Mouse (Mus musculus) heart, adult 2 months (tissue): Measurements from ENCODE around the gene Tmem255a. TPM values are rescaled to one million over a fixed set of nuclear protein-coding genes. Genes with fewer than 3 reads are reported as not detected.

Experiments used
- DNase-seq, 2 experiments: peaks; one replicate each; pipeline ENCODE4 v3.0.0; 2021
- H3K27ac ChIP-seq: fragments of 200-600 bp; 2 replicates; pipeline ENCODE4 v1.8.1; 2022
- H3K27me3 ChIP-seq: fragments of 200-500 bp; 2 replicates; pipeline ENCODE4 v1.6.1; 2012; ENCODE audit warnings: mild to moderate bottlenecking, low read length, inconsistent platforms, mixed read lengths; ENCODE audit not compliant: control insufficient read depth, insufficient read depth
- H3K36me3 ChIP-seq: fragments of 200-500 bp; 2 replicates; pipeline ENCODE4 v1.6.1; 2012; ENCODE audit warnings: low read length, inconsistent platforms; ENCODE audit not compliant: control insufficient read depth, insufficient read depth
- H3K4me1 ChIP-seq: fragments of 200-500 bp; 2 replicates; pipeline ENCODE4 v1.6.1; 2011; ENCODE audit warnings: low read length; ENCODE audit not compliant: control insufficient read depth, insufficient read depth
- H3K4me3 ChIP-seq: fragments of 200-600 bp; 2 replicates; pipeline ENCODE4 v1.8.1; 2022
- H3K79me2 ChIP-seq: fragments of 200-500 bp; replicated peaks from 2 replicates; pipeline ENCODE4 v1.6.1; 2012; ENCODE audit warnings: mild to moderate bottlenecking, inconsistent platforms, low read length, moderate library complexity, mixed read lengths; ENCODE audit not compliant: control insufficient read depth, insufficient read depth
- H3K9ac ChIP-seq: fragments of 200-500 bp; 2 replicates; pipeline ENCODE4 v1.6.1; 2012; ENCODE audit warnings: low read depth, mild to moderate bottlenecking, control low read depth, inconsistent platforms, low read length, mixed read lengths
- CTCF ChIP-seq: fragments of 200-600 bp; IDR thresholded peaks from 2 replicates; pipeline ENCODE4 v1.8.1; 2022; ENCODE audit warnings: antibody characterized with exemption, mild to moderate bottlenecking, moderate library complexity
- EP300 ChIP-seq: fragments of 200-500 bp; IDR thresholded peaks from 2 replicates; pipeline ENCODE4 v1.6.1; 2011; ENCODE audit warnings: low read depth, low read length, control low read depth; ENCODE audit not compliant: insufficient read depth
- POLR2A ChIP-seq: fragments of 200-500 bp; IDR thresholded peaks from 2 replicates; pipeline ENCODE4 v1.6.1; 2011; ENCODE audit warnings: mild to moderate bottlenecking, low read depth, low read length, control low read depth; ENCODE audit not compliant: insufficient read depth
- WGBS: fragments of 180-500 bp; shearing (Covaris S2); methylation state at CpG from one replicate; pipeline ENCODE4 v1.1.7; 2018; 5-methylcytosine and 5-hydroxymethylcytosine counted together
- intact Hi-C: fragments of 180-260 bp; cut with DNase I; formaldehyde crosslinking; loops from one replicate; pipeline ENCODE4 v1.15.1; 2025
- polyA plus RNA-seq: library from polyadenylated mRNA; depleted of rRNA; stranded (reverse); fragments of >200 nt; gene quantifications from 2 replicates; pipeline ENCODE4 v1.2.3, GENCODE M21; 2012
- total RNA-seq, 2 experiments: library from RNA; stranded (reverse); gene quantifications; 2 replicates each; pipeline ENCODE4 v1.2.3; 2021

Tmem255a gene
- total and polyA plus RNA-seq, 3 experiments = 0.81 to 1.6 (median 1.00) TPM

- 39% methylated on average over 2 of the region's 2 CpGs for WGBS
- intact Hi-C loops = no loop called here
- H3K9ac ChIP-seq = no peak overlapping the region
- H3K27me3 ChIP-seq = no peaks in the 10 kb centered on the region
- H3K27ac ChIP-seq = no peak overlapping the region
- H3K36me3 ChIP-seq = no peaks in the 10 kb centered on the region
- no peaks in the 10 kb centered on the region for H3K79me2 ChIP-seq
- TF ChIP-seq CTCF (peak; percentile 84), POLR2A (no peak), EP300 (no peak)
- no peak overlapping the region for H3K4me3 ChIP-seq
- H3K4me1 ChIP-seq = no peaks in the 10 kb centered on the region
- peak; percentile 6 to 43 for DNase-seq
Measured at GRCm38 (mm10) chrX:38237731-38238130, 14.5 kb downstream of the Tmem255a start.

GRCm38 (mm10) chrX:38229888-38230287 lies 22.4 kb downstream of the Tmem255a start:
- intact Hi-C loops = no loop called here
- Histone ChIP-seq H3K9ac (no peak overlapping the region), H3K4me1 (no peaks in the 10 kb centered on the region), H3K27ac (no peak overlapping the region), H3K36me3 (no peaks in the 10 kb centered on the region), H3K79me2 (no peaks in the 10 kb centered on the region), H3K27me3 (no peaks in the 10 kb centered on the region), H3K4me3 (no peak overlapping the region)
- TF ChIP-seq EP300 (no peak), CTCF (no peak), POLR2A (no peak)
- WGBS = 83% methylated on average over 1 of the region's 1 CpGs
- no peak for DNase-seq

GRCm38 (mm10) chrX:38222757-38223156 lies 29.5 kb downstream of the Tmem255a start:
- 38% methylated on average over 2 of the region's 2 CpGs for WGBS
- no peak for TF ChIP-seq CTCF
- intact Hi-C loops = no loop called here

GRCm38 (mm10) chrX:38217676-38217991 lies 34.6 kb downstream of the Tmem255a start:
- H3K4me1 ChIP-seq = no peaks in the 10 kb centered on the region; the same call in 1 of the 2 replicates
- no peak overlapping the region for H3K4me3 ChIP-seq
- no peak overlapping the region for H3K27ac ChIP-seq
- DNase-seq = no peak
- no peaks in the 10 kb centered on the region for H3K36me3 ChIP-seq
- 93% methylated on average over 2 of the region's 2 CpGs for WGBS
- no peak overlapping the region for H3K9ac ChIP-seq
- no peaks in the 10 kb centered on the region for H3K79me2 ChIP-seq
- no peaks in the 10 kb centered on the region for H3K27me3 ChIP-seq
- TF ChIP-seq POLR2A (no peak), EP300 (no peak), CTCF (no peak)
- intact Hi-C loops = no loop called here

More at GRCm38 (mm10) chrX:38222757-38223156, 29.5 kb downstream of the Tmem255a start:
- no peaks in the 10 kb centered on the region for H3K79me2 ChIP-seq
- H3K4me1 ChIP-seq = no peaks in the 10 kb centered on the region; the same call in 1 of the 2 replicates
- no peak overlapping the region for H3K4me3 ChIP-seq
- no peak overlapping the region for H3K27ac ChIP-seq
- H3K36me3 ChIP-seq = no peaks in the 10 kb centered on the region
- H3K9ac ChIP-seq = no peak overlapping the region
- DNase-seq = no peak
- no peaks in the 10 kb centered on the region for H3K27me3 ChIP-seq

GRCm38 (mm10) chrX:38216986-38217675 lies 35.1 kb downstream of the Tmem255a start:
- Histone ChIP-seq H3K79me2 (no peaks in the 10 kb centered on the region), H3K4me3 (no peak overlapping the region), H3K27ac (no peak overlapping the region), H3K27me3 (no peaks in the 10 kb centered on the region), H3K4me1 (no peaks in the 10 kb centered on the region; the same call in 1 of the 2 replicates), H3K36me3 (no peaks in the 10 kb centered on the region), H3K9ac (no peak overlapping the region)
- DNase-seq = no peak
- WGBS = 83% methylated on average over 9 of the region's 9 CpGs
- intact Hi-C loops = no loop called here
- TF ChIP-seq CTCF (no peak), POLR2A (no peak), EP300 (no peak)

GRCm38 (mm10) chrX:38207392-38207791 lies 44.8 kb downstream of the Tmem255a start:
- WGBS = 90% methylated on average over 1 of the region's 1 CpGs
- Histone ChIP-seq H3K4me3 (no peak overlapping the region), H3K4me1 (no peaks in the 10 kb centered on the region), H3K36me3 (no peaks in the 10 kb centered on the region), H3K27ac (no peak overlapping the region), H3K9ac (no peak overlapping the region), H3K79me2 (no peaks in the 10 kb centered on the region), H3K27me3 (no peaks in the 10 kb centered on the region)
- DNase-seq = no peak
- TF ChIP-seq EP300 = no peak
- TF ChIP-seq POLR2A = no peak
- no peak for TF ChIP-seq CTCF
- intact Hi-C loops = no loop called here
